Mouse (Mus musculus): ENCODE results near the gene Hspg2. TPM values are rescaled to one million over a fixed set of nuclear protein-coding genes. Genes with fewer than 3 reads are reported as not detected.
A peak's percentile ranks its signal among the peaks of the same experiment; 100 is the strongest.

Gene Hspg2
- polyA plus RNA-seq, 1 experiment from 2014 or later: 56.3 TPM

DNA sequence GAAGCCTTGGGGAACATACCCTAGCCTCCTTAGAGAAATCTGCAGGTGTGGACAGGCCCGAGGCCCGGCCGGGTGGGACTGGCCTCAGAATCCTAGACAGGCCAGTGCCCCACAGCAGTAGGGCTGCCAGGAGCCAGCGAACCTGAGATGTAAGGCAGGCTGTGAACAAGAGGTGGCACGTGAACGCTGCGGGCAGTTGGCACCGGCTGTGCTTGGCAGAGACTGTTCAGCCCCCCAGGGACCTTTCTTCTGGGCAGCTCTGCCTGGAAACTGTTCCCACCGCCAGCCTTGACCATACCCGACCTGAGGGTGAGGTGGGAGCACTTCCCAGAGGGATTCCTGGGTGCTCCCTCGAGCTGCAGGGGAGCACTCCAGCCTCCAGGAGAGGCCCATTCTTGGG lies 24.0 kb downstream of the Hspg2 start:
- no peaks in the 10 kb centered on the region for H3K27me3 ChIP-seq (ENCODE audit: control insufficient read depth, insufficient read depth, low read length)

DNA sequence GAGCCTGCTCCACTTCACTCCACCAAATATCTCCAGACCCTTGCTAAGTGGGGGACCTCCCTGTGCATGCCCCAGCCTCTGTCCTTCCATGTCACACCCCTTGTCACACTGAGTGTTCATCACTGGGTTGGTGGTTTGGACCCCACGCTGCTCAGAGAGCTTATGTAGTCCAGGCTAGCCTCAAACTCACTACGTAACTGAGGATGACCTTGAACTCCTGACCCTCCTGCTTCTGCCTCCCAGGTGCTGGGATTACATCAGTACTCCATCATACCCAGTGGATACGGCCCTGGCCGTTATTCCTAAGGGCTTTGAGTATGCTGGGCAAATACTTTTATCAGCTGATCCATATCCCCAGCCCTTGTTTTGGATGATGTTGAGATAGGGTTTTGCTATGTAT lies 24.6 kb downstream of the Hspg2 start:
- Histone ChIP-seq H3K27ac (ENCODE audit: low read length) (peak overlapping the region; percentile 93), H3K27me3 (ENCODE audit: control insufficient read depth, insufficient read depth, low read length) (no peaks in the 10 kb centered on the region), H3K9me3 (replicated peaks; ENCODE audit: control insufficient read depth, low read length) (no peaks in the 10 kb centered on the region), H3K36me3 (ENCODE audit: control insufficient read depth, insufficient read depth) (no peaks in the 10 kb centered on the region), H3K4me2 (ENCODE audit: low read depth, low read length) (no peak overlapping the region), H3K4me1 (ENCODE audit: control insufficient read depth, insufficient read depth, low read length) (peaks cover 67% of the 10 kb centered on the region), H3K9ac (ENCODE audit: low read length) (0 out of 2 replicates have a peak overlapping the region, but pooled peaks have one; percentile 24), H3K4me3 (ENCODE audit: low read length) (no peak overlapping the region)
- no peak for ATAC-seq (replicated peaks; ENCODE audit: extremely low read depth, insufficient read depth, low FRiP score)
- 76% methylated on average over 4 of the region's 4 CpGs for WGBS

More for the DNA sequence above, 24.0 kb downstream of the Hspg2 start:
- H3K4me2 ChIP-seq (ENCODE audit: low read depth, low read length): no peak overlapping the region
- no peaks in the 10 kb centered on the region for H3K9me3 ChIP-seq (replicated peaks; ENCODE audit: control insufficient read depth, low read length)
- WGBS: 64% methylated on average over 11 of the region's 11 CpGs
- ATAC-seq (replicated peaks; ENCODE audit: extremely low read depth, insufficient read depth, low FRiP score): no peak
- peaks cover 67% of the 10 kb centered on the region for H3K4me1 ChIP-seq (ENCODE audit: control insufficient read depth, insufficient read depth, low read length)
- H3K36me3 ChIP-seq (ENCODE audit: control insufficient read depth, insufficient read depth): no peaks in the 10 kb centered on the region
- H3K27ac ChIP-seq (ENCODE audit: low read length): peak overlapping the region; percentile 93
- H3K9ac ChIP-seq (ENCODE audit: low read length): 0 out of 2 replicates have a peak overlapping the region, but pooled peaks have one; percentile 24
- H3K4me3 ChIP-seq (ENCODE audit: low read length): no peak overlapping the region

DNA sequence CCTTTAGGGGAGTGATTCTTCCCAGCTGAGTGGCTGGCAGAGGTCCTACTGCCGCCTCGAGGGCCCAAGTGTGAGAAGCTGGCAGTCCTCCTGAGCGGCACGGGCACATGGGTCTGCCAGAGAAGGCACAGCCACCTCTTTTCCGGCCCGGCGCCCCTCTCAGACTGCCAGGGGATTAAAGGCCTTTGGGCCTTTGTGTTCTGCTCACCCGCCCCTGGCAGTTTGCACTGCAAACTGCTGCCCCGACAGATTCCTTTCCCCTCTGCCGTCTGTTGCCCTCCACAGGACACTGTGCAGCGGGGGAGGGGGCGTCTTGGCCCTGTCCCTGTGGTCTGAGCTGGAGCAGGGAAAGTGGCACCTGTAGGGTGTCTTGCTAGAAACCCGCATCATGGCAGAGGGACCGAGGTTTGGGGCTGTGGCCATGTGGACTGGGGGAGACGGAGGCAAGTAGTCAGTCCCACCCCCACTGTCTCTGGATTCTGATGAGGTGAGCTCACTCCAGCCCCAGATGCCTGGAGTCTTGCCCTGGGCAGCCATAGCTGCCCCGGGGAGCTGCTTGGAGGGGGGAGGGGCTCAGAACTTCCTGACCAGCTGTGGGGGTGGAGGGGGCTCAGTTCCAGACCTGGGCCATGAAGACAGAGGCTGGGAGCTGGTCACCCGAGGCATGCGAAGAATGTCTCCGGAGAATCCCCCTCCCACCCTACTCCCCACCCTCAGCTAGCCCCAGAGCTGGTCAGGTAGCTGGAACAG lies 26.4 kb downstream of the Hspg2 start:
- peak; percentile 55 for ATAC-seq (replicated peaks; ENCODE audit: extremely low read depth, insufficient read depth, low FRiP score)
- Histone ChIP-seq H3K4me1 (ENCODE audit: control insufficient read depth, insufficient read depth, low read length) (peaks cover 67% of the 10 kb centered on the region), H3K27ac (ENCODE audit: low read length) (peak overlapping the region; percentile 93), H3K36me3 (ENCODE audit: control insufficient read depth, insufficient read depth) (no peaks in the 10 kb centered on the region), H3K9ac (ENCODE audit: low read length) (peak overlapping the region; percentile 65), H3K27me3 (ENCODE audit: control insufficient read depth, insufficient read depth, low read length) (no peaks in the 10 kb centered on the region), H3K9me3 (replicated peaks; ENCODE audit: control insufficient read depth, low read length) (no peaks in the 10 kb centered on the region), H3K4me3 (ENCODE audit: low read length) (no peak overlapping the region), H3K4me2 (ENCODE audit: low read depth, low read length) (peak overlapping the region; percentile 30)
- 14% methylated on average over 19 of the region's 19 CpGs for WGBS

DNA sequence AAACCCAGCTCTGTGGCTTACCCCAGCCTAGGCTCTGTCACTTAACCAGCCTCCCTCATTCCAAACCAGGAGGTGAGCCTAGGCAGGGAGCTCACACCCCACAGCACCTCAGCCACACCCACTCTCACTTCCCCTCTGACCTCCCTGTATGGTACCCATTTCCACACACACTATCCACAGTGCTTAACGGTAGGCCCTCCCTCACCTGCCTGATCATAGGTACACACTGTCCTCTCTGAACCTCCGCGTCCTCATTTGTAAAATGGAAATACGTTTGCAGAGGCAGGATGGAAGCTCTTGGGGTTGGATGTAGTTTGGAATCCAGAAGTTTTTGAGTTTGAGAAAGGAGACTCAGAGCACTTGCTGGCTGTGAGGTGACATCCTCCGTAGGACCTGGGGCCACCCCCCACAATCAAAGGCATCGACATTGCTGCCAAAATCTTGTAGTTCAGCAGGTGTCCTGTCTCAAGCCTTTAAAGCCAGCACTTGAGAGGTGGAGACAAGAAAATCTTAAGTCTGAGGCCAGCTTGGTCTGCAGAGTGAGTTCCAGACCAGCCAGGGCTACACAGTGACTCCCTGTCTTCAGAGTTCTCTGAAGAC lies 27.0 kb downstream of the Hspg2 start:
- WGBS: 49% methylated on average over 6 of the region's 6 CpGs
- ATAC-seq (replicated peaks; ENCODE audit: extremely low read depth, insufficient read depth, low FRiP score): no peak
- peak overlapping the region; percentile 93 for H3K27ac ChIP-seq (ENCODE audit: low read length)
- no peaks in the 10 kb centered on the region for H3K27me3 ChIP-seq (ENCODE audit: control insufficient read depth, insufficient read depth, low read length)
- peaks cover 67% of the 10 kb centered on the region for H3K4me1 ChIP-seq (ENCODE audit: control insufficient read depth, insufficient read depth, low read length)
- no peaks in the 10 kb centered on the region for H3K9me3 ChIP-seq (replicated peaks; ENCODE audit: control insufficient read depth, low read length)
- no peaks in the 10 kb centered on the region for H3K36me3 ChIP-seq (ENCODE audit: control insufficient read depth, insufficient read depth)
- H3K4me2 ChIP-seq (ENCODE audit: low read depth, low read length): peak overlapping the region; percentile 30; the same call in 1 of the 2 replicates
- H3K4me3 ChIP-seq (ENCODE audit: low read length): no peak overlapping the region
- H3K9ac ChIP-seq (ENCODE audit: low read length): peak overlapping the region; percentile 65

DNA sequence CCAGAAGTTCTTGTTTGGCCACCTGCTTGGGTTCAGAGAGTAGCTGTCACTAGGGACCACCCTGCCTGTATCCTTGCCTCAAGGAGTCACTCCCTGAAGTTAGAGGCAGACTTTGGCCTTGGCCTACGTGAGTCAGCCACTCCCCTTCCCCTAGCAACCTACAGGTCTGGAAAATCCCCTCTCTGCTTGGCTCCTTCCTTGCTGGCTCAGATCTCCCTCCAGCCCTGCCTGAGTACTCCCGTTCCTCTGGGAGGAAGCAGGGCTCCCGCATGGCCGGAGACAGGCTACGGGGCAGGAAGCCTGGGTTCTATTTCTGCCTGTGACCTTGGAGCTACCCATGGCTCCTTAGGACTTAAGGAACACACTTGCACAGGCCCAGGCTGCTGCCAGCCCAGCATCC lies 28.8 kb downstream of the Hspg2 start:
- peaks cover 11% of the 10 kb centered on the region for H3K36me3 ChIP-seq (ENCODE audit: control insufficient read depth, insufficient read depth)
- peak; percentile 17 for ATAC-seq (replicated peaks; ENCODE audit: extremely low read depth, insufficient read depth, low FRiP score)
- H3K9me3 ChIP-seq (replicated peaks; ENCODE audit: control insufficient read depth, low read length): no peaks in the 10 kb centered on the region
- peak overlapping the region; percentile 84 for H3K27ac ChIP-seq (ENCODE audit: low read length)
- WGBS: 49% methylated on average over 5 of the region's 5 CpGs
- H3K4me3 ChIP-seq (ENCODE audit: low read length): no peak overlapping the region
- 0 out of 2 replicates have a peak overlapping the region, but pooled peaks have one; percentile 16 for H3K4me2 ChIP-seq (ENCODE audit: low read depth, low read length)
- no peaks in the 10 kb centered on the region for H3K27me3 ChIP-seq (ENCODE audit: control insufficient read depth, insufficient read depth, low read length)
- peak overlapping the region; percentile 58 for H3K9ac ChIP-seq (ENCODE audit: low read length)
- peaks cover 79% of the 10 kb centered on the region for H3K4me1 ChIP-seq (ENCODE audit: control insufficient read depth, insufficient read depth, low read length)

DNA sequence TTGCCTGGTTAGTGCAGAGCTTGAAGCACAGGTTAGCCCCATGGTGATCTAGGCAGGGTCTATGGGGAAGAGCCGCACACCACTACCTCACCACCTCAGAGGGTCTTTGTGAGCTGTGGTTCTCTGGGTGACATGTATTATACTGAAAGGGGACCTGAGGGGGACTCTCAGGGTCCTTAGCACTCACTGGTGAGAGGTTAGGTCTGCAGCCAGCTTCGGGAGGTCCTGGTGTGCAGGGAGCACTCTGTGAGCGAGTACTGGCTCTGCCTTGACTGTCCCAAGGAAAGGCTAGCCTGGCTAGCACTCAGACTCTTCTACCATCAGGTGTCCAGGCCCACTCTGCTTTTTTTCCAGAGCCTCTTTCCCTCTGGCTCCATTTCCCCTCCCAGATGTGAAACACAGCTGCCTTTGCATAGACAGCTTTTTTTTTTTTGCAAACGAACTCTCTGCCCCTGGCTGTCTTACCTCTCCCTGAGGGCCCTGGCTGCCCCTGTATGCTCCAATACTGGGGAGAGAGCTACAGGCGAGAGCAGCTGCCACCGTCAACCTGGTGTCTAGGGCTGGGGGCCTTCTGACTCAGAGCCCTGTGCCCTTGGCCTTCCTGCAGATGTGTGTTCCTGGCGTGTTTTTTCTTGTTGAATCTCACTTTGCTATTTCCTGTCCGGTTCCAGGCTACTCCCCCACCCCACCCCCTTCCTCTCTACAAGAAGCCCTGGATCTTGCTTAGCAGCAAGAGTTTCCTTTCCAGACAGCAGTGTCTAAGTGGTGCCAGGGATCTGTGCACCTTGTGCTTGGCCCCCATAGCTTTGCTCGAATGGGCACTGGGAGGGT lies 29.5 kb downstream of the Hspg2 start:
- H3K4me3 ChIP-seq (ENCODE audit: low read length): no peak overlapping the region
- no peaks in the 10 kb centered on the region for H3K27me3 ChIP-seq (ENCODE audit: control insufficient read depth, insufficient read depth, low read length)
- ATAC-seq (replicated peaks; ENCODE audit: extremely low read depth, insufficient read depth, low FRiP score): no peak
- peaks cover 17% of the 10 kb centered on the region for H3K36me3 ChIP-seq (ENCODE audit: control insufficient read depth, insufficient read depth)
- H3K9ac ChIP-seq (ENCODE audit: low read length): peak overlapping the region; percentile 58
- H3K27ac ChIP-seq (ENCODE audit: low read length): peak overlapping the region; percentile 84
- H3K4me2 ChIP-seq (ENCODE audit: low read depth, low read length): 0 out of 2 replicates have a peak overlapping the region, but pooled peaks have one; percentile 16
- no peaks in the 10 kb centered on the region for H3K9me3 ChIP-seq (replicated peaks; ENCODE audit: control insufficient read depth, low read length)
- H3K4me1 ChIP-seq (ENCODE audit: control insufficient read depth, insufficient read depth, low read length): peaks cover 81% of the 10 kb centered on the region
- WGBS: 35% methylated on average over 9 of the region's 9 CpGs

DNA sequence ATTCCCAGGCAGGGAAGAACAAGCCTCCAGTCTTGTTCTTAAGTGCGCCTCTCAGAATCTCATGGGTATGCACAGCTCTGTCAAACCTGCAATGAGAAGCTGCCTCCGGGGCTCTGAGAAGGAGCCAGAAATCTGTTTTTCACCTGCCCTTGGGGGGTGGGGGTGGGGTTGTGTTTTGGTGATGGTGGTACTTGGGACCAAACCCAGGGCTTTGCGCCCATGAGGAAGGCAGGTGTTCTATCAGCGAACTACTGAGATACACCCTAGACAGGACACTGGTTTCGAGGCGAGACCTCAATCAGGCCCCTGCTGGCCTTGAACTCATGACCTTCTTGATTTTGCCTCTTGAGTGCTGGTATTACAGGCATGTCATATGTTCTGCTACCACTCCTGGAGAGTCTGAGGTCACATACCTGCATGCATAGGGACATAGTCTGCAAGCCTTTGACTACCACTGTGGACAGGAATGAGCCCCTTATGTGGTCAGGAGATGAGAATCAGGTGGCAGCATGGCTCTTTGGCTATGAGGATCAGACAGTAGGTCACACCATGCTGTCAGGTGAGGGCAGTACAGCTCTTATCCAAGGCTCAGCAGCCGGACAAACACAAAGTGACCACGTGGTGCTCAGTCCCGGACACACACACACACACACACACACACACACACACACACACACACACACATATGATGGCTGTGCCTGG lies 30.5 kb downstream of the Hspg2 start:
- H3K9ac ChIP-seq (ENCODE audit: low read length): peak overlapping the region; percentile 58
- peaks cover 22% of the 10 kb centered on the region for H3K36me3 ChIP-seq (ENCODE audit: control insufficient read depth, insufficient read depth)
- no peak overlapping the region for H3K4me2 ChIP-seq (ENCODE audit: low read depth, low read length)
- peak overlapping the region; percentile 84 for H3K27ac ChIP-seq (ENCODE audit: low read length)
- ATAC-seq (replicated peaks; ENCODE audit: extremely low read depth, insufficient read depth, low FRiP score): no peak
- 62% methylated on average over 9 of the region's 9 CpGs for WGBS
- H3K27me3 ChIP-seq (ENCODE audit: control insufficient read depth, insufficient read depth, low read length): no peaks in the 10 kb centered on the region
- H3K4me3 ChIP-seq (ENCODE audit: low read length): no peak overlapping the region
- no peaks in the 10 kb centered on the region for H3K9me3 ChIP-seq (replicated peaks; ENCODE audit: control insufficient read depth, low read length)
- H3K4me1 ChIP-seq (ENCODE audit: control insufficient read depth, insufficient read depth, low read length): peaks cover 80% of the 10 kb centered on the region

DNA sequence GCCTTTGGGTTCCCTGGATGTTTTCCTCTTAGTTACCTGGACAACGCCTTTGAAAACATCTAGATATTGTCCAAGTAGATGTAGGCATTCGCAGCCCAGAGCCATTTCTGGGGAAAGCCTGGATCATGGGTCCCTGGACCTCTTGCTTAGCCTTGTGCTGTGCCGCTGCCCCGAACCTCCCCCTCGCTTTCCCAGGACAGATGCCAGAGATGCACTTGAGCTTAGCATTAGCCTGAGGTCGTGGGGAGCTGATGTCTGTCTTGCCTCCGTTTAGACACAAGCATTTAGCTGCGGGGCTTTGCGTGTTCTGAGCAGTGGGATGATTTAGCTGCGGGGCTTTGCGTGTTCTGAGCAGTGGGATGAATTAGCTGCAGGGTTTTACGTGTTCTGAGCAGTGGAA lies 31.6 kb downstream of the Hspg2 start:
- Histone ChIP-seq H3K4me3 (ENCODE audit: low read length) (no peak overlapping the region), H3K4me2 (ENCODE audit: low read depth, low read length) (no peak overlapping the region), H3K4me1 (ENCODE audit: control insufficient read depth, insufficient read depth, low read length) (peaks cover 71% of the 10 kb centered on the region), H3K27me3 (ENCODE audit: control insufficient read depth, insufficient read depth, low read length) (no peaks in the 10 kb centered on the region), H3K9ac (ENCODE audit: low read length) (peak overlapping the region; percentile 53), H3K9me3 (replicated peaks; ENCODE audit: control insufficient read depth, low read length) (no peaks in the 10 kb centered on the region), H3K36me3 (ENCODE audit: control insufficient read depth, insufficient read depth) (peaks cover 29% of the 10 kb centered on the region), H3K27ac (ENCODE audit: low read length) (peak overlapping the region; percentile 51)
- WGBS: 44% methylated on average over 12 of the region's 12 CpGs
- ATAC-seq (replicated peaks; ENCODE audit: extremely low read depth, insufficient read depth, low FRiP score): no peak

Data from heart, embryonic 16.5 days (tissue).